8 mouse cellular contexts compared by ENCODE assay signal in the genomic region with DNA sequence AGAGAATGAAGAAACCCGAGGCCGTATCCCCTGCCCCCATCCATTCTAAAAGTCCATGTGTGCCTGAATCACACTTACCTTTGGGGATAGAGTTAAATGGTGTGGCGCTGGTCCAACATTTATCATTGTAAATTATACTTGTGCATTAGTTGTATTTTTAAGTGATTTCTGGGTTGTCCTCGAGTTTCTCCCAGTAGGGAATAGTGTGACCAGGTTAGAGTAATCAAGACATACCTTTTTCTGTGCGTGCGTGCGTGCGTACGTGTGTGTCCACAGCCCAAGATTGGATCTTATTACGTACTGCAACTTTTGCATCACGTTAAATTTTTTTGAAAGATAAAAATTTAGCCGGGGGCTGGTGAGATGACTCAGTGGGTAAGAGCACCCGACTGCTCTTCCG. TPM values are rescaled to one million over a fixed set of nuclear protein-coding genes. Genes with fewer than 3 reads are reported as not detected.
DNase-seq lines count a peak whose midpoint lies in the region; ATAC-seq and TF ChIP-seq lines count a peak whose summit lies in the region.

No protein-coding gene starts in this region.

- ATAC-seq in hindbrain, postnatal 0 days: no peak

- peak overlapping the region; percentile 92 for H3ac ChIP-seq in myocyte (ENCODE audit: control insufficient read depth, insufficient read length)

- WGBS in liver, adult 2 months: 38% methylated on average over 14 of the region's 14 CpGs
- WGBS in hindbrain, postnatal 0 days: 51% methylated on average over 14 of the region's 14 CpGs

- peaks cover 23% of the 10 kb centered on the region for H3K4me1 ChIP-seq in liver, adult 2 months (ENCODE audit: control insufficient read depth, insufficient read depth, low read length)
- 0 out of 2 replicates have a peak, but pooled peaks cover 3% of the 10 kb centered on the region for H3K4me1 ChIP-seq in brown adipose tissue, adult 24 weeks (ENCODE audit: control insufficient read depth, insufficient read depth, insufficient read length, low read length)
- peaks cover 13% of the 10 kb centered on the region; the same call in 1 of the 2 replicates for H3K4me1 ChIP-seq in hindbrain, postnatal 0 days (ENCODE audit: insufficient read depth, low read length)

- H3K27ac ChIP-seq in liver, adult 2 months (replicated peaks; ENCODE audit: insufficient read depth, low read depth, low read length): peak overlapping the region; percentile 55
- peak overlapping the region; percentile 36 for H3K27ac ChIP-seq in brown adipose tissue, adult 24 weeks (replicated peaks; ENCODE audit: low read depth, low read length)
- peak overlapping the region; percentile 99 for H3K27ac ChIP-seq in hindbrain, postnatal 0 days

- TF ChIP-seq POLR2A in liver, adult 2 months (IDR thresholded peaks at IDR 0.05; ENCODE audit: extremely low read depth, insufficient read depth, low read length): no peak
- no peak for TF ChIP-seq POLR2A in myocyte (IDR thresholded peaks at IDR 0.05; ENCODE audit: insufficient read length, low read depth)

- peak overlapping the region; percentile 51 for H3K9ac ChIP-seq in liver, adult 2 months (ENCODE audit: low read depth, low read length)
- peak overlapping the region; percentile 71 for H3K9ac ChIP-seq in hindbrain, postnatal 0 days (replicated peaks; ENCODE audit: low read length)

- peak overlapping the region; percentile 64 for H3K4me3 ChIP-seq in liver, adult 2 months (ENCODE audit: insufficient read depth, low read depth, low read length)
- H3K4me3 ChIP-seq in brown adipose tissue, adult 24 weeks (ENCODE audit: insufficient read depth, low read depth, low read length): peak overlapping the region; percentile 74
- H3K4me3 ChIP-seq in hindbrain, postnatal 0 days (ENCODE audit: low read length): peak overlapping the region; percentile 95
- H3K4me3 ChIP-seq in myocyte: peak overlapping the region; percentile 82

- TF ChIP-seq CTCF in liver, adult 2 months (IDR thresholded peaks at IDR 0.05; ENCODE audit: low read depth, low read length): no peak
- TF ChIP-seq CTCF in hindbrain, postnatal 0 days (IDR thresholded peaks at IDR 0.05; ENCODE audit: low read depth): no peak

- peak overlapping the region; percentile 94 for H3K4me2 ChIP-seq in hindbrain, postnatal 0 days (ENCODE audit: low read depth, low read length)
- H3K4me2 ChIP-seq in myocyte (ENCODE audit: low read depth): peak overlapping the region; percentile 88

- H3K27me3 ChIP-seq in liver, adult 2 months (ENCODE audit: control insufficient read depth, insufficient read depth, low read length): no peaks in the 10 kb centered on the region
- H3K27me3 ChIP-seq in hindbrain, postnatal 0 days (ENCODE audit: insufficient read depth, low read length): no peaks in the 10 kb centered on the region
- H3K27me3 ChIP-seq in myocyte (ENCODE audit: control insufficient read depth, insufficient read depth, insufficient read length): no peaks in the 10 kb centered on the region

- no peak for DNase-seq in liver, adult 2 months (ENCODE audit: extremely low read depth, low read depth, low spot score)
- DNase-seq in liver (no peak), adipocyte (ENCODE audit: low spot score) (no peak)
- no peak for DNase-seq in hindbrain, postnatal 0 days (ENCODE audit: low spot score)
- DNase-seq in adrenal gland, adult 18-20 months (ENCODE audit: low spot score in 2 of 2): no peak
- DNase-seq in urinary bladder, adult 18-20 months (ENCODE audit: low spot score in 2 of 2): no peak

- no peaks in the 10 kb centered on the region for H3K9me3 ChIP-seq in hindbrain, postnatal 0 days (ENCODE audit: low read length)

- H3K79me2 ChIP-seq in liver, adult 2 months (ENCODE audit: control insufficient read depth, insufficient read depth, low read length): peaks cover 21% of the 10 kb centered on the region; the same call in 1 of the 2 replicates
- H3K79me2 ChIP-seq in myocyte (ENCODE audit: control insufficient read depth, insufficient read depth): peaks cover 38% of the 10 kb centered on the region

- peaks cover 9% of the 10 kb centered on the region for H3K36me3 ChIP-seq in liver, adult 2 months (ENCODE audit: control insufficient read depth, insufficient read depth, low read length)
- no peaks in the 10 kb centered on the region for H3K36me3 ChIP-seq in hindbrain, postnatal 0 days (ENCODE audit: insufficient read depth, low read length)
- H3K36me3 ChIP-seq in myocyte (ENCODE audit: control insufficient read depth, insufficient read depth): peaks cover 12% of the 10 kb centered on the region

TF ChIP-seq in myocyte, 11 proteins besides CTCF, POLR2A, EP300 and RAD21:
- TF ChIP-seq TCF3 (IDR thresholded peaks at IDR 0.05; ENCODE audit: insufficient read length, low read depth) (no peak), MAX (IDR thresholded peaks at IDR 0.05; ENCODE audit: low read depth) (no peak), POLR2AphosphoS2 (IDR thresholded peaks at IDR 0.05; ENCODE audit: insufficient read length, low read depth) (no peak), USF1 (IDR thresholded peaks at IDR 0.05; ENCODE audit: low read depth) (no peak), SRF (IDR thresholded peaks at IDR 0.05; ENCODE audit: control insufficient read depth, insufficient read length, low read depth) (no peak), E2F4 (IDR thresholded peaks at IDR 0.05; ENCODE audit: insufficient read depth) (no peak), CEBPB (IDR thresholded peaks at IDR 0.05; ENCODE audit: insufficient read depth, poor library complexity, severe bottlenecking) (no peak), TCF12 (IDR thresholded peaks at IDR 0.05; ENCODE audit: insufficient read depth, poor library complexity, severe bottlenecking) (no peak), MYOG (IDR thresholded peaks at IDR 0.05; ENCODE audit: control insufficient read depth in 1 of 3, insufficient read depth in 1 of 3, insufficient read length in 2 of 3, low read depth in 2 of 3) (no peak), MYOD1 (IDR thresholded peaks at IDR 0.05; ENCODE audit: control insufficient read depth in 1 of 3, insufficient read length in 2 of 3, low read depth in 2 of 3) (no peak), REST (IDR thresholded peaks at IDR 0.05; ENCODE audit: insufficient read depth, insufficient read length) (no peak)

RNA-seq across cellular contexts. Expression of a gene that starts 0.8 kb away (rescaled TPM):
- 24.7 and 32.8 TPM in 2 replicates for total RNA-seq in liver, adult 2 months (2014; rRNA removed)
- 14.7 and 16.7 TPM in 2 replicates for polyA plus RNA-seq in liver, adult 2 months (2012; rRNA removed)
- polyA plus RNA-seq in brown adipose tissue, adult 24 weeks (2012; ENCODE audit: insufficient read depth, insufficient read length, missing spikeins): 92.1 and 127 TPM in 2 replicates
- 4.3 and 5.7 TPM in 2 replicates for total RNA-seq in hindbrain, postnatal 0 days (2014; rRNA removed)
- 23.5 and 27.4 TPM in 2 replicates for polyA plus RNA-seq in hindbrain, postnatal 0 days (2015; fragmentation: Nextera tagmentation; extraction: Ambion mirVana)
- polyA plus RNA-seq in myocyte (2012; fragmentation: generic; extraction: Trizol): 34.5 TPM
- 10 to 100 TPM; 49.4 to 52.4 TPM for total RNA-seq in adrenal gland, adult 18-20 months (2021)

RNA-seq across cellular contexts. Expression of a gene that starts 1.1 kb away (rescaled TPM):
- total RNA-seq in liver, adult 2 months (2014; rRNA removed): 40.3 and 47.2 TPM in 2 replicates
- 15.1 and 17.2 TPM in 2 replicates for polyA plus RNA-seq in liver, adult 2 months (2012; rRNA removed)
- 77.7 and 87.6 TPM in 2 replicates for polyA plus RNA-seq in brown adipose tissue, adult 24 weeks (2012; ENCODE audit: insufficient read depth, insufficient read length, missing spikeins)
- 71.3 and 83.2 TPM in 2 replicates for total RNA-seq in hindbrain, postnatal 0 days (2014; rRNA removed)
- polyA plus RNA-seq in hindbrain, postnatal 0 days (2015; fragmentation: Nextera tagmentation; extraction: Ambion mirVana): 234 and 236 TPM in 2 replicates
- polyA plus RNA-seq in myocyte (2012; fragmentation: generic; extraction: Trizol): 137 TPM
- 100 to 1,000 TPM; 128 to 132 TPM for total RNA-seq in adrenal gland, adult 18-20 months (2021)

RNA-seq across cellular contexts. Expression of a gene that starts 41.6 kb away (rescaled TPM):
- total RNA-seq in liver, adult 2 months (2014; rRNA removed): 1.3 and 1.7 TPM in 2 replicates
- 1.6 and 1.7 TPM in 2 replicates for polyA plus RNA-seq in liver, adult 2 months (2012; rRNA removed)
- 1.5 and 3.4 TPM in 2 replicates for polyA plus RNA-seq in brown adipose tissue, adult 24 weeks (2012; ENCODE audit: insufficient read depth, insufficient read length, missing spikeins)
- 26.9 and 29.6 TPM in 2 replicates for total RNA-seq in hindbrain, postnatal 0 days (2014; rRNA removed)
- 14.9 and 15.3 TPM in 2 replicates for polyA plus RNA-seq in hindbrain, postnatal 0 days (2015; fragmentation: Nextera tagmentation; extraction: Ambion mirVana)
- polyA plus RNA-seq in myocyte (2012; fragmentation: generic; extraction: Trizol): 5.8 TPM
- 1 to 10 TPM; 2.7 to 3.7 TPM for total RNA-seq in adrenal gland, adult 18-20 months (2021)

RNA-seq across cellular contexts. Expression of a gene that starts 48.9 kb away (rescaled TPM):
- total RNA-seq in liver, adult 2 months (2014; rRNA removed): not detected in 2 replicates
- 0.04 and 0.05 TPM in 2 replicates for polyA plus RNA-seq in liver, adult 2 months (2012; rRNA removed)
- polyA plus RNA-seq in brown adipose tissue, adult 24 weeks (2012; ENCODE audit: insufficient read depth, insufficient read length, missing spikeins): 0.75 and 1.3 TPM in 2 replicates
- 1.9 and 3.3 TPM in 2 replicates for total RNA-seq in hindbrain, postnatal 0 days (2014; rRNA removed)
- 1.9 and 2.0 TPM in 2 replicates for polyA plus RNA-seq in hindbrain, postnatal 0 days (2015; fragmentation: Nextera tagmentation; extraction: Ambion mirVana)
- polyA plus RNA-seq in myocyte (2012; fragmentation: generic; extraction: Trizol): 51.1 TPM
- 1 to 10 TPM in 1 of 2 experiments, under 1 TPM in 1; 0.76 to 1.5 TPM for total RNA-seq in adrenal gland, adult 18-20 months (2021)

Comparison
In these comparisons a context has a peak if more than half of its experiments do, and no peak if none do; other contexts are left out.
1. H3K27ac ChIP-seq: peak in every context shown above with its lines; median percentile 99 in hindbrain, postnatal 0 days; 55 in liver, adult 2 months; 36 in brown adipose tissue, adult 24 weeks.